Mouse (Mus musculus) erythroblast, embryonic 14.5 days (primary cell): ENCODE measurements around the gene Zfp934.
"Not testable (repeated sequence)": the region's sequence is repeated elsewhere in the genome, so short reads cannot be mapped to it uniquely, and the experiment has no call there.

Source experiments
- GATA1 ChIP-seq: IDR thresholded peaks from 2 replicates; pipeline ENCODE4 v1.6.1; 2012; ENCODE audit warnings: low read length, inconsistent platforms, mixed read lengths
- TAL1 ChIP-seq: IDR thresholded peaks from 3 replicates; pipeline ENCODE4 v1.6.1; 2012; ENCODE audit warnings: low read length, inconsistent platforms, mixed read lengths

DNA sequence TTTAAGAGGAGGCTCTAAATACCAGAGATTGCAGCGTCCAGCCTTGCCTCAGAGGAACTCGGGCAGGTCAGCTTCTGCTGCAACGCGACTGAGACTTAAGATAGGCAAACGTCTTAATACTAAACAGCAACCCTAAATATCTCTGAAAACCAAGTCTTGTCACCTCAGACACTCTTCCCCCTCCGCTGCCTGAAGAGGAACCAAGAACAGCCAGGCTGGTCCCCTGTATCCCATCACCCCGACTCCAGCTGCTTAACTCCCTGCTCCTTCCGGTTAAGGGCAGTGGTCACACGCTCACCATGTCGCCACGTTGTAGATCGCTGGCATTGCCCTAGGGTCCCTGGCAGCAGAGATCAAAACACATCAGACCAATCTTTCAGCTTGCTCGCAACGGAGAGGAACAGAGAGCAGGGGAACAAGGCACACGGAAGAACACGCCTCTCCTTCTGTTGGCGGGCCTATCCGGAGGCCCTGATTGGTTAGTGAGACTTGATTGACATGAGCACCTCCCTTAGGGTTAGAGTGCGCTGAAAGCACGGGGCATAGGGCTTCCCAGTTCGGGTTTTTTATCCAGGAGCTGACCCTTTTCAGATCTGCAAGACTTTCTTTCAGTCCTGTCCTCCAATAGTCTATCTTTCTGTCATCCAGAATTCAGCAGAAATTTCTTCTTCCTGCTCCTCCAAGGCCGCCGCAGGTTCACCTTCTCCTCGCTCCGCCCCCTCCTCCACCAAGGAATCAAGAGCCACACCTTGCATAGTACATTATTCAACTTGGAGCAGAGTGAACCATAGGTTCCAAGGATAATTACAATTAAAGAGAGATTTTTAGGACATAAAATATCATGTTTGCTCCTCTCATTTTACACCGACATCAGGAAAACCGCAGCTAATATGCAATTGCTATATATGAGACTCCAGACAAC, 12.5 kb downstream of the Zfp934 start, which contains the start of gene Zfp935:
- not testable (repeated sequence) for TF ChIP-seq GATA1, TAL1
